Mouse (Mus musculus) stomach, postnatal 0 days (tissue): ENCODE data around the gene Zbtb20. TPM values are rescaled to one million over a fixed set of nuclear protein-coding genes. Genes with fewer than 3 reads are reported as not detected.

Source experiments
- ATAC-seq: fragments of 200-750 bp; cut with Nextera tagmentation; 2 replicates; pipeline ENCODE4 v1.8.0; 2017; ENCODE audit not compliant: low FRiP score, low TSS enrichment
- DNase-seq: peaks from one replicate; pipeline ENCODE4 v3.0.0-alpha.2; 2016; ENCODE audit warnings: low spot score
- H3K27ac ChIP-seq: fragments of 300-500 bp; sonication (generic); replicated peaks from 2 replicates; pipeline ENCODE4 v1.5.1; 2014; ENCODE audit warnings: mild to moderate bottlenecking, control low read depth
- H3K27me3 ChIP-seq: fragments of 300-500 bp; sonication (generic); 2 replicates; pipeline ENCODE4 v1.6.1; 2014; ENCODE audit warnings: low read length; ENCODE audit not compliant: control insufficient read depth, insufficient read depth
- H3K36me3 ChIP-seq: fragments of 300-500 bp; sonication (generic); 2 replicates; pipeline ENCODE4 v1.6.1; 2014; ENCODE audit warnings: low read length, mixed read lengths; ENCODE audit not compliant: control insufficient read depth, insufficient read depth
- H3K4me1 ChIP-seq: fragments of 300-500 bp; sonication (generic); replicated peaks from 2 replicates; pipeline ENCODE4 v1.6.1; 2014; ENCODE audit warnings: antibody characterized with exemption; ENCODE audit not compliant: control insufficient read depth, insufficient read depth
- H3K4me2 ChIP-seq: fragments of 300-500 bp; sonication (generic); replicated peaks from 2 replicates; pipeline ENCODE4 v1.6.1; 2014; ENCODE audit warnings: low read depth, mild to moderate bottlenecking, control low read depth, moderate library complexity
- H3K4me3 ChIP-seq: fragments of 300-500 bp; sonication (generic); 2 replicates; pipeline ENCODE4 v1.5.1; 2014; ENCODE audit warnings: low read depth, low read length, control low read depth
- H3K9ac ChIP-seq: fragments of 300-500 bp; sonication (generic); 2 replicates; pipeline ENCODE4 v1.6.1; 2014; ENCODE audit warnings: mild to moderate bottlenecking, low read length, control low read depth, mixed read lengths
- H3K9me3 ChIP-seq: fragments of 300-500 bp; sonication (generic); 2 replicates; pipeline ENCODE4 v1.6.1; 2016; ENCODE audit warnings: low read length; ENCODE audit not compliant: control insufficient read depth
- CTCF ChIP-seq: IDR thresholded peaks from 2 replicates; pipeline ENCODE4 v1.5.1; 2016; ENCODE audit warnings: antibody characterized with exemption, low read depth, mild to moderate bottlenecking, moderate library complexity
- EP300 ChIP-seq: optimal IDR thresholded peaks from 2 replicates; pipeline ENCODE3; 2016; ENCODE audit warnings: antibody characterized with exemption
- WGBS: fragments of 180-500 bp; shearing (Covaris S2); extraction: QIAGEN DNeasy Blood & Tissue Kit; methylation state at CpG from one replicate; pipeline ENCODE4 v1.1.7; 2014; 5-methylcytosine and 5-hydroxymethylcytosine counted together
- polyA plus RNA-seq: library from polyadenylated mRNA; unstranded; fragments of >200 nt; fragmentation: Nextera tagmentation; extraction: Ambion mirVana; gene quantifications from 2 replicates; pipeline ENCODE4 v1.2.1, GENCODE M21; 2015

Zbtb20 gene
- polyA plus RNA-seq, 1 experiment from 2014 or later, result 15.7 TPM

DNA sequence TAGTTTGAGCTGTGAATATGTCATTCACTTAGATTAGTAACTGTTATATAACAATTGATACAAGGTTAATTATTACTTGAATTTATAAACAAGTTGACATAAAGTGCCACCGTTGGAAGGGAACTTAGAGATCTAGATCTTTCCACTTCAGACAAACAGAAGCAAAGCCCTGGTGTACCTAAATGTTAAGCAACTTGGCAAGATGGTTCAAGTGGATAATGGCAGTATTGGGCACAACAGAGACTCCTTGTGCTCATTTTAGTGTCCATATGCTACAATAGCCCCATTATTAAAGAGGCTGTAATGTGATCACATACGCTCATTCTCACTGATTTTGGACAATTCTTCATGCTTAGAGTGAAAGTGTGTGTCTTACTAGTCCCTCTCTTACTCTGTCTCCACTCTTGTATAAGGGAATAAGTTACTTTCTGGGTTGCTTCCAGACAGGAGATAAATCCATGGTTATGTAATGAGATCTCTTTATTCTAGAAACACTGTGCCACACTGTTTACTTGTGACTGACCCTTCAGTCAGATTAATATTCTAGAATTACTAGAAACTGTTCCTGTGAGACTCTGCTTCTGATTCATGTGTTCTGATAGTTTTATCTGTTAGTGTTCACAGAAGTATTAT, 293.7 kb downstream of the Zbtb20 start:
- WGBS, result 72% methylated on average over 2 of the region's 2 CpGs
- H3K4me2 ChIP-seq, result no peak overlapping the region
- H3K9ac ChIP-seq, result no peak overlapping the region
- no peak overlapping the region for H3K27ac ChIP-seq
- no peaks in the 10 kb centered on the region for H3K4me1 ChIP-seq
- H3K27me3 ChIP-seq, result no peaks in the 10 kb centered on the region
- DNase-seq (no peak), ATAC-seq (no peak)
- no peaks in the 10 kb centered on the region for H3K36me3 ChIP-seq
- no peak overlapping the region for H3K4me3 ChIP-seq
- no peaks in the 10 kb centered on the region for H3K9me3 ChIP-seq
- no peak for TF ChIP-seq EP300
- no peak for TF ChIP-seq CTCF

GRCm38 (mm10) chr16:43172139-43172538, 296.5 kb downstream of the Zbtb20 start:
- Histone ChIP-seq H3K27me3 (no peaks in the 10 kb centered on the region), H3K9ac (no peak overlapping the region), H3K4me2 (no peak overlapping the region), H3K9me3 (no peaks in the 10 kb centered on the region), H3K27ac (no peak overlapping the region), H3K36me3 (no peaks in the 10 kb centered on the region), H3K4me3 (no peak overlapping the region), H3K4me1 (no peaks in the 10 kb centered on the region)
- WGBS, result 54% methylated on average over 2 of the region's 2 CpGs
- DNase-seq (no peak), ATAC-seq (no peak)
- TF ChIP-seq CTCF (no peak), EP300 (no peak)

DNA sequence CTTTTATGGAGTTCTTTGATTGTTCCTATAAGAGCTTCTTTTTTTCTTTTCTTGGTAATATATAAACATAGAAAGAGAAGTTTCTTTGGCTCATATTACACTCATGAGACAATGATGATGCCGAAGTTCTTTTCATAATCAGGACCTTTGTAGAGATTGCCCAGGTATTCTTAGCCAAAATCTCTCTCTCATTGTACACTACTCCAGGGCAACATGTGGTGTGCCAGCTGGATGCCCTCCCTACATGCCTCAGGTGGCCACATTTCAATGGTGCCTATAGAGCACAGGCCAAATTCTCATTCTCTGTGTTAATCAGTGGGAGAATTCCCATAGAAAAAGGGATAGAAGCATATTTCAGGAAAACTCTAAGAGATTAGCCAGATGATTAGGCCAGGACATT, 297.2 kb downstream of the Zbtb20 start:
- H3K4me2 ChIP-seq, result no peak overlapping the region
- H3K27ac ChIP-seq, result no peak overlapping the region
- no peaks in the 10 kb centered on the region for H3K4me1 ChIP-seq
- H3K27me3 ChIP-seq, result no peaks in the 10 kb centered on the region
- DNase-seq, result no peak
- H3K4me3 ChIP-seq, result no peak overlapping the region
- H3K9ac ChIP-seq, result no peak overlapping the region
- no peak for ATAC-seq
- H3K9me3 ChIP-seq, result no peaks in the 10 kb centered on the region
- no peak for TF ChIP-seq CTCF
- TF ChIP-seq EP300, result no peak
- WGBS, result 80% methylated on average over 1 of the region's 1 CpGs
- no peaks in the 10 kb centered on the region for H3K36me3 ChIP-seq

- 44% methylated on average over 2 of the region's 2 CpGs for WGBS
- H3K4me2 ChIP-seq, result no peak overlapping the region
- H3K27ac ChIP-seq, result no peak overlapping the region
- no peak overlapping the region for H3K4me3 ChIP-seq
- H3K36me3 ChIP-seq, result no peaks in the 10 kb centered on the region
- H3K4me1 ChIP-seq, result no peaks in the 10 kb centered on the region
- no peaks in the 10 kb centered on the region for H3K9me3 ChIP-seq
- H3K27me3 ChIP-seq, result no peaks in the 10 kb centered on the region
- H3K9ac ChIP-seq, result no peak overlapping the region
- no peak for TF ChIP-seq CTCF
- TF ChIP-seq EP300, result no peak
- ATAC-seq (no peak), DNase-seq (no peak)
Measured at GRCm38 (mm10) chr16:43174815-43175214, 299.1 kb downstream of the Zbtb20 start.

DNA sequence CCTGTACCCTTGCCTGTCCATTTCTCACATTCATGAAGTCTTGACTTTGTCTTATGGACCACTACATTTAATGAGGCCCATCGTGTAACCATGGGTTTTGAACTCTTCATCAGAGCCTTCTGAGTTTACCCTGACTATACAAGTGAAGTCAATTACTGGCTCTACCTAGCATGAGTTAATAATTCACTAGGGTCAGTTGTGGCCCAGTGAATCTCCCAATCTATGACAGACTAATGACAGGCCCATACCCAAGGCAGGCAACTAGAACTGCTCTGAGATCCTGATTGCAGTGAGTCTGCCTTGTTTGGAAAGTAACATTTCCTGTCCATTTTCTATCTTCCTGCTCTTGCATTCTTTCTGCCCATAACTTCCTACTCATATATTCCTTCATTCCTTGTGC, 305.4 kb downstream of the Zbtb20 start:
- Histone ChIP-seq H3K27me3 (no peaks in the 10 kb centered on the region), H3K9ac (no peak overlapping the region), H3K27ac (no peak overlapping the region), H3K4me2 (no peak overlapping the region), H3K9me3 (no peaks in the 10 kb centered on the region), H3K4me3 (no peak overlapping the region), H3K4me1 (no peaks in the 10 kb centered on the region), H3K36me3 (no peaks in the 10 kb centered on the region)
- DNase-seq (no peak), ATAC-seq (no peak)
- 90% methylated on average over 1 of the region's 1 CpGs for WGBS
- TF ChIP-seq CTCF (no peak), EP300 (no peak)

DNA sequence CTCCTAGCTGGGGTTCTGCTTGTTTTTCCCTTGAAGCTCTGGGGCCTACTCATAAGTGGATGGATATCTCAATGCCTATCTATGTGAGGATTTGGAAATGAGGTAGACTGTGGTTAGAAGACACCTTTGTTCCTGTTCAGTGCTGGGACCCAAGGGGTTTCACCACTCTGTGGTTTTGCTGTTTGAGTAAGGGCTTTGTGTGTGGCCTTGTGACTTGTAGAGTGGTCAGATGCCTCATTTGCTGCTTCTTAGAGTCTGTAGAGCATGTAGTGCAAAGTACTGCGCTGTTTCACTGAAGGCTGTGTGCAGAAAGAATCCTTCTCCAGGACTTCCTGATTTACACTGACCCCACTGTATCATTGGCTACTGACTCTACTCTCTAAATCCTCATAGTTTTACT, 314.7 kb downstream of the Zbtb20 start:
- no peak for DNase-seq
- Histone ChIP-seq H3K4me1 (no peaks in the 10 kb centered on the region), H3K9me3 (no peaks in the 10 kb centered on the region), H3K4me2 (no peak overlapping the region), H3K27me3 (no peaks in the 10 kb centered on the region), H3K36me3 (no peaks in the 10 kb centered on the region), H3K9ac (no peak overlapping the region), H3K4me3 (no peak overlapping the region), H3K27ac (no peak overlapping the region)
- no peak for ATAC-seq
- no peak for TF ChIP-seq CTCF
- WGBS, result 89% methylated on average over 1 of the region's 1 CpGs
